15 mouse cellular contexts compared by ENCODE assay signal in genomic region chr8:45700100-45700499, GRCm38 (mm10).
"Had no signal": no experiment of that assay in that cellular context is flagged by ENCODE, and none has a peak within 500 bp of the region (broad histone marks: within the 10 kb centered on the region; RNA-seq: fewer than 3 reads in every experiment).

No protein-coding gene starts in this region.

- DNase-seq: gastrocnemius, postnatal 10 days; gastrocnemius, postnatal 25 days; heart, adult 18-20 months; heart, postnatal 10 days; heart, postnatal 4 days; kidney, adult 11 months; kidney, adult 2 months; kidney, adult 9 months; kidney, postnatal 25 days; kidney, postnatal 4 days; liver; liver, embryonic 13.5 days had no signal

- ATAC-seq: forebrain, embryonic 16.5 days; hindbrain, postnatal 0 days; intestine, embryonic 16.5 days had no signal
